Mouse (Mus musculus) bone marrow macrophage, adult 2 months (primary cell): Measurements from ENCODE around the gene Pcdh19.

Experiments
- CTCF ChIP-seq: IDR thresholded peaks from 2 replicates; pipeline ENCODE4 v1.5.1; 2012; ENCODE audit warnings: low read depth, mild to moderate bottlenecking, low read length, moderate library complexity
- POLR2A ChIP-seq: IDR thresholded peaks from 2 replicates; pipeline ENCODE4 v1.6.1; 2012; ENCODE audit warnings: mild to moderate bottlenecking, low read depth, low read length, borderline replicate concordance

DNA sequence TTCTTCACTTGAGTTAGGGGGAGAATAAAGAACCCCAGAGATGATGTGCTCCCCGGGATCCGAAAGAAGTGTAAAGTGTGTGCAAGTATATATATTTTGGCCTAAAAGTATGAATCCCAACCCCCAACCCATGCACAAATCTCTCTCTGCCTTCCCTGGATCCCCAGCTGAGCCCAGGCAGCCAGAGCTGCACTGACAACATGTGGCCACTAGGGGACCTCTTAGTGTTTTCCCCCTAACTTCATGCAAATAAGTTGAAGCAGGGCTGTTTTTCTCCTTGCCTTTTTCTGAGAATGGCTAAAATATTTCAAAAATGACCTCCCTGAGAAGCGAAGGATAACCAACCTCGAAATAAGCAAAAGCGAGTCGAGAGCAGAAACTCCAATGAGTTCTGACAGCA, 46.2 kb upstream of the Pcdh19 start:
- peak; percentile 24; the same call in 1 of the 2 replicates for TF ChIP-seq CTCF
- TF ChIP-seq POLR2A = no peak
